Mouse (Mus musculus): ENCODE data around the gene Kxd1. TPM values are rescaled to one million over a fixed set of nuclear protein-coding genes. Genes with fewer than 3 reads are reported as not detected.

The Kxd1 gene
- polyA plus RNA-seq, 1 experiment, result 60.6 TPM

DNA sequence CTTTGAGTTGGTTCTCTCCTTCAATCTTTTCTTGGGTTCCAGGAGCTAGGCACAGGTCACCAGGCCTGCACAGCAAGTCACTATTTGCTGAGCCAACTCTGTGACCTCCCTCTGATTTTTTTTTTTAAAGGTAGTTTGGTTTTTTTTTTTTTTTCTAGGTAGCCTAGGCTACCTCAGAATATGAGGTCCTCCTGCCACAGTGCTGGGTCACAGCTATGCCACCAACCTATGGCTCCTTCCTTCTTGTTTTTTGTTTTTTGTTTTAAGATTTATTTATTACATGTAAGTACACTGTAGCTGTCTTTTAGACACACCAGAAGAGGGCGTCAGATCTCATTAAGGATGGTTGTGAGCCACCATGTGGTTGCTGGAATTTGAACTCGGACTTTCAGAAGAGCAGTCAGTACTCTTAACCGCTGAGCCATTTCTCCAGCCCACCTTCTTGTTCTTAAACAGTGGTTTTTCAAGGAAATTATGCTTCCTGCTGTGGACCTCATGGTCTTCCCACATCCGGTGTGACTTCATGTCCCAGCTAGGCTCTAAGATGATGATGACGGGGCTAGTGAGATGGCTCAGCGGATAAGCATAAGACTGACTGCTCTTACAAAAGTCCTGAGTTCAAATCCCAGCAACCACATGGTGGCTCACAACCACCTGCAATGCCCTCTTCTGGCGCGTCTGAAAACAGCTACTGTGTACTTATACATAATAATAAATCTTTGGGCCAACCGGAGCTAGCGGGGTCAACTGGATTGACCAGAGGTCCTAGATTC, 21.8 kb upstream of the Kxd1 start:
- DNase-seq (ENCODE audit: extremely low spot score in 1 of 2, low spot score in 1 of 2), result no peak

DNA sequence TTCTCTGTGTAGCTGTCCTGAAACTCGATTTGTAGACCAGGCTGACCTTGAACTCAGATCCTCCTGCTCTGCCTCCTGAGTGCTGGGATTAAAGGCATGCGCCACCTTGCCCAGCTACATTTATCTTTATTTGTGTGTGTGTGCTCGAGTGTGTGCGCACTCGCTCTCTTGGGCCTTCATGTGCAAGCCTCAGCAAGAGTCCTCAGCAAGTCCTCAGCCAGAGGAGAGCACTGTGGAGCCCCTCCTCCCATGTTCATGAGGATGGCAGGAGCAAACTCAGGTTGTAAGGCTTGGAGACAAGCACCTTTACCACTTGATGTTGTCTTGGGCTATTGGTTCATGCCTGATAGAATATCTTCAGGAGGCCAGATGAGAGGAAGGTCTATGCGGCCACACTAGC, 20.0 kb upstream of the Kxd1 start:
- DNase-seq (ENCODE audit: extremely low spot score in 1 of 2, low spot score in 1 of 2), result no peak

GRCm38 (mm10) chr8:70546412-70546811, 18.7 kb upstream of the Kxd1 start:
- no peak for DNase-seq (ENCODE audit: extremely low spot score in 1 of 2, low spot score in 1 of 2)

GRCm38 (mm10) chr8:70544200-70544687, 16.5 kb upstream of the Kxd1 start:
- DNase-seq (ENCODE audit: extremely low spot score in 1 of 2, low spot score in 1 of 2), result no peak

- no peak for DNase-seq (ENCODE audit: extremely low spot score in 1 of 2, low spot score in 1 of 2)
Measured at GRCm38 (mm10) chr8:70541081-70541480, 13.3 kb upstream of the Kxd1 start.

DNA sequence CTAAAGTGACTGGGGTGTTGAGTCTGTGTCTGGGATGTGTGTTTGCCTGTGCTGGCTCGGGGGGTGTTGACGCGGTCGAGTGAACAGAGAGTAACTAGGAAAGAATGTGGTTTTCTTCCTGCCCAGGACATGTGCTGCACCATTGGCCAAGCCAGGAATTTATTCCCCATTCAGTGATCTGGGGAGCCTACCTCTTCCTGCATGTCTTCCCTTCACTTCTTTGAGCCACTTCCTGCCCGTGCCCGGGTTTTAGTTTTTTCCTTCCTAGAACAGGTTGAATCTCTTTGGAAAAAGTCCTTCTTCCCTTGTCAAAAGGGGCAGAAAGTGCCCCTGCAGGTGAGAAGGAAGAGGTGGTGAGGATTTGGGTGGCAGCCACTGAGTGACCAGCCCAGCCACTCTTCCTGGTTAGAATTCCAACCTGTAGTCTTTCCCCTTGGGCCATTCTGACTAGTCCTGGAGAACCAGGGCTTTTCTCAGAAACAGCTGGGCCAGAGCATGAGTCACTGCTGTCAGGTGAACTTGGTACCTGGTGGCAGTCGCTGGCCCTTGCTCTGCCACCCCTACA, 12.8 kb upstream of the Kxd1 start:
- no peak for DNase-seq (ENCODE audit: extremely low spot score in 1 of 2, low spot score in 1 of 2)

GRCm38 (mm10) chr8:70540013-70540506, 12.3 kb upstream of the Kxd1 start:
- DNase-seq (ENCODE audit: extremely low spot score in 1 of 2, low spot score in 1 of 2), result no peak

- peak; percentile 99 for DNase-seq (ENCODE audit: extremely low spot score in 1 of 2, low spot score in 1 of 2)
Measured at GRCm38 (mm10) chr8:70539077-70539813, 11.5 kb upstream of the Kxd1 start, which contains the start of gene Ell. Ell (plus strand) TSS chr8:70539457.

DNA sequence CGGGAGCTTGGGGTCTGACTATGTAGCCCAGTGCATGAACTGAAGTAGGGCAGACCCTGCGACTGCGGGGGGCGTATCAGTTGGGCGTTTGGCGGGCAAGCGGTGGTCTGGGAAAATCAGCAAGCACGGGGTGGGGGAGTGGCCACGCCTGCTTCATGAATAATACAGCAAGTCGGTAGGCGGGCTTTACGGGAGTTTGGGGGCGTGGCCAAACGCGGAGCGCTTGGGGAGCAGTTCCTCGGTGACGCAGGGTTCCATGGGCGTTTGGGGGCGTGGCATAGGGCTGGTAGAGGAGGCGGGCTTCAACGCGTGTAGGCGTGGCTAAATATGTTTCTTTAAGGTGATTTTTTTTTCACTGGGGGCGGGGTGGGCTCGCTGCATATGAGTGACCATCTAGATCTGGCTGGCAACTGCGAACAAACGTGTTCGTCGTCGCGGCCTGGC, 10.9 kb upstream of the Kxd1 start:
- DNase-seq (ENCODE audit: extremely low spot score in 1 of 2, low spot score in 1 of 2), result peak; percentile 99 to 100

GRCm38 (mm10) chr8:70538024-70538579, 10.3 kb upstream of the Kxd1 start:
- DNase-seq (ENCODE audit: extremely low spot score in 1 of 2, low spot score in 1 of 2), result no peak

- no peak for DNase-seq (ENCODE audit: extremely low spot score in 1 of 2, low spot score in 1 of 2)
Measured at GRCm38 (mm10) chr8:70535701-70536100, 7.9 kb upstream of the Kxd1 start.

- DNase-seq (ENCODE audit: extremely low spot score in 1 of 2, low spot score in 1 of 2), result no peak
Measured at GRCm38 (mm10) chr8:70535221-70535620, 7.5 kb upstream of the Kxd1 start.

DNA sequence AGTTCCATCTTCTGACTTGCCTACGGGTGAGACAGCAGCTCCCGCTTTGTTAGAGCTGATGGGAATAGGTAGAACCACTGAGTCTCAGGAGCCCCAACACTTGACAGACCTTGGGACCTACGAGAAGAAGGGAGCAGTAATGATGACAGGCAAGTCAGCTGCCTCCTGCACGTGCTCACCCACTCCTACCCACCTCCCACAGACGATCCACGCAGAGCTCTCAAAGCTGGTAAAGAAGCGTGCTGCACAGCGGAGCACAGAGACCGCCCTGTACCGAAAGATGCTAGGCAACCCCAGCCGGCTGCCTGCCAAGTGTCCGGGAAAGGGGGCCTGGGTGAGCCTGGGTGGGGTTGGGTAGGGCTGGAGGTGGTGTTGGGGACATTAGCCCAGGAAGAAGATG, 6.5 kb upstream of the Kxd1 start:
- DNase-seq (ENCODE audit: extremely low spot score in 1 of 2, low spot score in 1 of 2), result no peak

DNA sequence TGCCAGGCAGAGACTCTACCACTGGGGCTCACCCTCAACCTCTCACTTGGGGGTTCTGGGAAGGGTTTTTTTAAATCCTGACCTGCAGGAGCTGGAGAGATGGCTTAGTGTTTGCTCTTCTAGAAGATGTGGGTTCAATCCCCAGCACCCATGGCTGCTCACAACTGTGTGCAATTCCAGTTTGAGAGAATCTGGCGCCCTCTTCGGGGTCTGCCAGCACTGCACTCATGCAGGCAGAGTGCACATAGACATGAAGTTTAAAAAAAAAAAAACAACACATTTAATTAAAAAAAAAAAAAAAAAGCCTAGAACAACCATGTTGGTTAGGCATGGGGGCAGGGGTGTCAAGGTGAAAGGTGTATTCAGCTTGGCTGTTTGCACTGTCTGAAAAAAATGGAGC, 2.6 kb upstream of the Kxd1 start:
- no peak for DNase-seq (ENCODE audit: extremely low spot score in 1 of 2, low spot score in 1 of 2)

GRCm38 (mm10) chr8:70529741-70530161, 2.0 kb upstream of the Kxd1 start:
- DNase-seq (ENCODE audit: extremely low spot score in 1 of 2, low spot score in 1 of 2), result no peak

DNA sequence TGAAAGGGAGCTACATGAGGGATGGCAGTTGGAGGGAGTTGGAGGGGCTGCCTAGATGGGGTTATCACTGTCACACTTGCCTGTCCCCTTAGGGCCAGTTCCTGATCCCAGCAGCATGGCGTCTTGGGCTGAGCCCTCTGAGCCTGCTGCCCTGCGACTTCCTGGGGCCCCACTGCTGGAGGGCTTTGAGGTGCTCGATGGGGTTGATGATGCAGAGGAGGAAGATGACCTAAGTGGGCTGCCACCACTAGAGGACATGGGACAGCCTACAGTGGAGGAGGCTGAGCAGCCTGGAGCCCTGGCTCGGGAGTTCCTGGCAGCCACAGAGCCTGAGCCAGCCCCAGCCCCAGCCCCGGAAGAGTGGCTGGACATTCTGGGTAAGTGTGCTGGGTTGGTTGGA, 1.5 kb upstream of the Kxd1 start:
- DNase-seq (ENCODE audit: extremely low spot score in 1 of 2, low spot score in 1 of 2), result no peak

- no peak for DNase-seq (ENCODE audit: extremely low spot score in 1 of 2, low spot score in 1 of 2)
Measured at GRCm38 (mm10) chr8:70528182-70528797, 534 bp upstream of the Kxd1 start.

- no peak for DNase-seq (ENCODE audit: extremely low spot score in 1 of 2, low spot score in 1 of 2)
Measured at GRCm38 (mm10) chr8:70527111-70527511, 645 bp downstream of the Kxd1 start.

- DNase-seq (ENCODE audit: extremely low spot score in 1 of 2, low spot score in 1 of 2), result peak; percentile 92 to 97
Measured at GRCm38 (mm10) chr8:70522592-70523403, 5.0 kb downstream of the Kxd1 start.

DNA sequence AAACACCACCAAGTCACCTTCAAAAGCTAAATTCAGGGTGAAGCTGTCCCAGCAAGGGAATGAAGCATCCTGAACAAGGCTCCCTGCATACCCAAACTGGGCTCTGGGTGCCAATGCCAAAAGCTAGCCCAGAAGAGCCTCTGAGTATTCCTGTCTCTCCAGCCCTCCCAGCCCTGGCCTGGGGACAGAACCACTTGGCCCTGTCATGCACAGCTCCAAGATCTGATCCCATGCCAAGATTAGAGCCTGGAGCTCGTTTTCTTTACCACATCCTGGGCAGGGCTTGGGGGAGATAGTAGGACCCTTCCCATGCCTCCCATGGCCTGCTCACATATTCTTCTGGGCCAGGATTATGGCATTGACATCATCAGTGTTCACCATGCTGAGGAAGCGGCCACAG, 8.2 kb downstream of the Kxd1 start:
- DNase-seq (ENCODE audit: extremely low spot score in 1 of 2, low spot score in 1 of 2), result no peak

Data from frontal cortex, adult 2 months (tissue).